Mouse (Mus musculus) stomach, embryonic 15.5 days (tissue): ENCODE measurements at regions not wholly inside any gene's neighbourhood (a gene's known extent, or its start where the extent isn't known, plus 50 kb on each side); places are given as distances from the start of the nearest gene placed in this dataset.

Experiments
- ATAC-seq: fragments of 200-750 bp; cut with Nextera tagmentation; 2 replicates; pipeline ENCODE4 v1.8.0; 2017; ENCODE audit warnings: low read depth, moderate number of reproducible peaks, moderate TSS enrichment; ENCODE audit not compliant: insufficient read depth, low FRiP score
- H3K27ac ChIP-seq: fragments of 300-500 bp; sonication (generic); 2 replicates; pipeline ENCODE4 v1.5.1; 2015; ENCODE audit warnings: mild to moderate bottlenecking, inconsistent platforms
- H3K27me3 ChIP-seq: fragments of 300-500 bp; sonication (generic); replicated peaks from 2 replicates; pipeline ENCODE4 v1.6.1; 2015; ENCODE audit warnings: inconsistent platforms
- H3K36me3 ChIP-seq: fragments of 300-500 bp; sonication (generic); 2 replicates; pipeline ENCODE4 v1.6.1; 2015; ENCODE audit warnings: inconsistent platforms
- H3K4me1 ChIP-seq: fragments of 300-500 bp; sonication (generic); 2 replicates; pipeline ENCODE4 v1.6.1; 2015; ENCODE audit warnings: inconsistent platforms
- H3K4me2 ChIP-seq: fragments of 300-500 bp; sonication (generic); 2 replicates; pipeline ENCODE4 v1.6.1; 2015; ENCODE audit warnings: mild to moderate bottlenecking, inconsistent platforms
- H3K4me3 ChIP-seq: fragments of 300-500 bp; sonication (generic); replicated peaks from 2 replicates; pipeline ENCODE4 v1.5.1; 2015; ENCODE audit warnings: inconsistent platforms
- H3K9ac ChIP-seq: fragments of 300-500 bp; sonication (generic); 2 replicates; pipeline ENCODE4 v1.6.1; 2015; ENCODE audit warnings: inconsistent platforms
- H3K9me3 ChIP-seq: fragments of 300-500 bp; sonication (generic); 2 replicates; pipeline ENCODE4 v1.6.1; 2016; ENCODE audit warnings: inconsistent platforms
- WGBS: fragments of 180-500 bp; shearing (Covaris S2); methylation state at CpG from one replicate; pipeline ENCODE4 v1.1.7; 2015; 5-methylcytosine and 5-hydroxymethylcytosine counted together

DNA sequence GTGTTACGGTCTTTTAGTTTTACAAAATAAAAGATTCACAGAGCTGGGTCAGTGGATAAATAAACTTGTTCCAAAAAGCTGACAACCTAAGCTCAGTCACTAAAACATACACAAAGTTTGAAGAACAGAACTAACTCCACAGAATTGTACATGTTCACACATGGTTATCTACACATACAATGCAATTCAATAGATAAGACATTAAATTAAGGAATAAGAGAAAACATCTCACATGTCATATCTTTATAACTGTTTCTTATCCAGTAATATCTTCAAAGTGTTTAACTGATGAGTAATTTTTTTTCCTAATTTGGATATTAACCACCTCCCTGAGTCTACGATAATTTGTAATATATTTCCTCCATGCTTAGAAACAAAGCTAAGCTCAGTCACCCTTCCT is 625.5 kb downstream of the Kcnj2 start:
- no peak overlapping the region for H3K9ac ChIP-seq
- no peaks in the 10 kb centered on the region for H3K9me3 ChIP-seq
- H3K4me2 ChIP-seq = no peak overlapping the region
- H3K4me1 ChIP-seq = no peaks in the 10 kb centered on the region
- no peaks in the 10 kb centered on the region for H3K36me3 ChIP-seq
- no peak overlapping the region for H3K27ac ChIP-seq
- 73% methylated on average over 2 of the region's 2 CpGs for WGBS
- no peaks in the 10 kb centered on the region for H3K27me3 ChIP-seq
- H3K4me3 ChIP-seq = no peak overlapping the region
- no peak for ATAC-seq

DNA sequence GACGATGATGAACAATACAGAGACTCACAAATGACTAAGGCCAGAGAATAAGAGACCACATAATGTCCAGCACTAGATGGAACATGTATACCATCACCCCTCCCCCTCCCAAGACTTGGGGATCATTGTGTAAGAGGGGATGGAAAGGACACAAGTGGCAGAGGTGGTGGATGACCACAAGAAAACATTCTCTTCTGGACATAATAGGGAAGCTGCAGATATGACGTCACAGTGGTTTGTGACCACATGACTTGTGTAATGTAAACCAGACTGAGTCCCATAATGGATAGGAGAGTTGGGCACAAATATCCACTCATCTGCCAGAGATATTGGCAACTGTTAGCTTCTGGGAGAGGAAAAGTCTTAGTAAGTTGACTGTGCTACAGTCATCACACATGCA is 630.7 kb downstream of the Kcnj2 start:
- Histone ChIP-seq H3K27ac (no peak overlapping the region), H3K4me2 (no peak overlapping the region), H3K4me1 (no peaks in the 10 kb centered on the region), H3K4me3 (no peak overlapping the region), H3K36me3 (no peaks in the 10 kb centered on the region), H3K27me3 (no peaks in the 10 kb centered on the region), H3K9ac (no peak overlapping the region), H3K9me3 (no peaks in the 10 kb centered on the region)
- 82% methylated on average over 2 of the region's 2 CpGs for WGBS
- no peak for ATAC-seq

DNA sequence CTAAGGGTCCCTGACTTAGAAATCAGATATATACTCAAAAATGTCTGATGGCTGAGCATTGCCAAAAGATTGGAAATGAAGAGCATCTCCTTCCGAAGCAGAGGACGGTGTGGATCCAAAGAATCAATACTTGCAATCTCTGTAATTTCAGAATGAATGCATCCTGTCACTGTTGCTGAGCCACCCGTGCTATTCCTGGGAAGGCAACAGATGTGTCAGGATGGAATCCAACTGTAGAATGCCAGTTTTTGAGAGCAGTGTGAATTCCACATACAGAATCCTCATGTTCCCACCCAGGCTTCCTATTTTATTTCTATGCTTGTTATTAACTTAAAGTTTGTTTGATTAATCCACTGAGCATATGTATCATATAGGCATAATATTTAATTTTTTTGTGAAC is 633.9 kb downstream of the Kcnj2 start:
- Histone ChIP-seq H3K27me3 (no peaks in the 10 kb centered on the region), H3K9ac (no peak overlapping the region), H3K4me2 (no peak overlapping the region), H3K4me3 (no peak overlapping the region), H3K9me3 (no peaks in the 10 kb centered on the region), H3K4me1 (no peaks in the 10 kb centered on the region), H3K27ac (no peak overlapping the region), H3K36me3 (no peaks in the 10 kb centered on the region)
- 82% methylated on average over 3 of the region's 3 CpGs for WGBS
- ATAC-seq = no peak

DNA sequence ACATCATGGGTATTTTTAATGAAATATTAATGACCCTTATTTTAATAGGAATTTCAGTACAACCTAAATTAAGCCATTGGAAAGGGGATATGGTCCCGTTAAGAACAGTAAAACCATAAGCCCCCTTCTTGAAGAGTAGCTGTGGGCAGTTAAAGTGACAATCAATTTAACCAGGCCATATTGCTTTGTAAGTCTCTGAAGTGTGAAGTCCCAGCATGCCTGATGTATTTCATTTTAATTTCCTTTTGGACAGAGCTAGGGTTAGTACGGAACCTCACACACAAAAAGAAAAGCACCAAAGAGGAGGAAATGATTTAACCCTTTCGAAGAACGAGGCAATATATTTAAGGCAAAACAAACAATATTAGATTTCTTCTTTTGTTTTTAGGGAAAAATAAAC is 640.9 kb downstream of the Kcnj2 start:
- no peak for ATAC-seq
- Histone ChIP-seq H3K9me3 (no peaks in the 10 kb centered on the region), H3K4me1 (no peaks in the 10 kb centered on the region), H3K4me2 (no peak overlapping the region), H3K9ac (no peak overlapping the region), H3K27ac (no peak overlapping the region), H3K27me3 (no peaks in the 10 kb centered on the region), H3K4me3 (no peak overlapping the region), H3K36me3 (no peaks in the 10 kb centered on the region)
- WGBS = 61% methylated on average over 4 of the region's 4 CpGs

DNA sequence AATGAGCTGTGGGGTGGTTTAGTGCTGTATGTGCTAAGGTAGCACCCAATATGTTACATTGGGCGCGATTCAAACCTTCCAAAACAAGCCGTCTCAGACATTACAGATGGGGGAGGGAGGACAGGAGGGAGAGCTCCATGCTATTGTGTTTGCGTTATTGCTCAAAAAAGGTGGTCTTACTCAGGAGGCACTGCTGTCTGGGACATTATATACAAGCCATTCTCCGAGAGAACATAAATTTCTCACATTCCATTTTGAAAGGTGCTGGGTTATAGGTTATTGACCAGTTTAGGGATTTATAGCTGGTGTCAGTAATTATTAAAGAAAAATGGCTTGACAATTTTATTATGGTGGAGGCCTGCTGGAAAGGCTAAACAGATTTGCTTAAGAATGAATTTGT is 649.4 kb downstream of the Kcnj2 start:
- 81% methylated on average over 5 of the region's 5 CpGs for WGBS
- Histone ChIP-seq H3K9ac (no peak overlapping the region), H3K36me3 (no peaks in the 10 kb centered on the region), H3K4me1 (no peaks in the 10 kb centered on the region), H3K27ac (no peak overlapping the region), H3K9me3 (no peaks in the 10 kb centered on the region), H3K4me2 (no peak overlapping the region), H3K4me3 (no peak overlapping the region), H3K27me3 (no peaks in the 10 kb centered on the region)
- ATAC-seq = no peak

DNA sequence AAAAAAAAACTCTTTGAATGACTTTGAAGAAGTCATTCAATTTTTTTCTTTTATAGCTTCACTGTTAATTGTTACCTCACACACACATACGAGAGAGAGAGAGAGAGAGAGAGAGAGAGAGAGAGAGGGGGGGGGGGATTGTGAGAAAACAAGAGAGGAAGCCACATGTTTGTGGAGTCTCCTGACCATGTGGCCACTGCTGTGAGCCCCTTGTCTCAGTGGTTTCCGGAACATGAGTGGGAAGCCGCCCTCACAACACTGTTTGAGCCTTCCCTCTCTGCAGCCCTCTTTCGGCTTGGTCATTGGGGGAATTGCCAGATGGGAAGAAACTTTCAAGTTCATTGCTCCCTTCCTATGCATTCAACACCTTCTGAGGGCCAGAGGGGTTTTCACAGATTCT is 656.3 kb downstream of the Kcnj2 start:
- Histone ChIP-seq H3K9me3 (no peaks in the 10 kb centered on the region), H3K4me1 (no peaks in the 10 kb centered on the region), H3K9ac (no peak overlapping the region), H3K4me2 (no peak overlapping the region), H3K27me3 (no peaks in the 10 kb centered on the region), H3K4me3 (no peak overlapping the region), H3K27ac (no peak overlapping the region), H3K36me3 (no peaks in the 10 kb centered on the region)
- 64% methylated on average over 4 of the region's 4 CpGs for WGBS
- no peak for ATAC-seq

DNA sequence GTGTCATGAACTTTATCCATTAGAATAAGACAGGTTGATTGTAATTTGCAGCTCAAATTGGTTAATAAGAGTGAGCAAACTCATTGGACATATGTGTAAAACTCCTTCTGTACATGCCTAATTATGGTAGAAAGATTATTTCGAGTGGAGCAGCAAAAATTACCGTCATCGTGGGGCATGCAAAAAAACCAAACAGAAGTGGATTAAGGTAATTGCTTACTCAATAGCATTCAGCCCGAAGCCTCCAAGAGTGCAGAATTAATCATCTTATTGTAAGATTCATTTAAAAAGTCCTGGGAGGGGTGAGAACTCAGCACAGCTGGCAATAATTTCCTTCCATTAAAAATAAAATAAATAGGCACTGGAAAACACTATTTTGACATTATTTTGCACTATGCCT is 662.2 kb downstream of the Kcnj2 start:
- no peak overlapping the region for H3K9ac ChIP-seq
- no peak for ATAC-seq
- no peak overlapping the region for H3K4me2 ChIP-seq
- WGBS = 53% methylated on average over 4 of the region's 4 CpGs
- H3K36me3 ChIP-seq = no peaks in the 10 kb centered on the region
- H3K4me3 ChIP-seq = no peak overlapping the region
- H3K4me1 ChIP-seq = no peaks in the 10 kb centered on the region
- H3K27ac ChIP-seq = no peak overlapping the region
- H3K27me3 ChIP-seq = no peaks in the 10 kb centered on the region
- no peaks in the 10 kb centered on the region for H3K9me3 ChIP-seq

DNA sequence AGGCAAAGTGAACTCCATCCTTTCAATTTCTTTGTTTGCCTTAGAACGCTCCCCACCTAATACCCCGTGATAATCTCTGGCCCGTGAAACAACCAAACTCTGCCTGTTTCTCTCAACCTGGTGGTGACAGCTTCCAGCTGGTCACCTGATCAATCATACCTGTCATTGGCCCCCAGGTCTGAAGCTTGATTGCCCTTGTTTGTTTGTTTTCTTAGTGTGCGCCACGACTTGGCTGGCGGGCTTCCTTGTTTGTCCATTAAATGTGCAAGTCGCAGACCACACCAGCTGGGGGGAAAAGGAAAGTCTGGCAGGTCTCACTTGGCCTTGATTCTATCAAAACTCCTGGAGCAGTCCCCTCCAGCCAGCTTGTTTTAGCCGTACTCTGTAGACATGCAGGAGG is 666.1 kb downstream of the Kcnj2 start:
- ATAC-seq = no peak
- no peak overlapping the region for H3K4me2 ChIP-seq

DNA sequence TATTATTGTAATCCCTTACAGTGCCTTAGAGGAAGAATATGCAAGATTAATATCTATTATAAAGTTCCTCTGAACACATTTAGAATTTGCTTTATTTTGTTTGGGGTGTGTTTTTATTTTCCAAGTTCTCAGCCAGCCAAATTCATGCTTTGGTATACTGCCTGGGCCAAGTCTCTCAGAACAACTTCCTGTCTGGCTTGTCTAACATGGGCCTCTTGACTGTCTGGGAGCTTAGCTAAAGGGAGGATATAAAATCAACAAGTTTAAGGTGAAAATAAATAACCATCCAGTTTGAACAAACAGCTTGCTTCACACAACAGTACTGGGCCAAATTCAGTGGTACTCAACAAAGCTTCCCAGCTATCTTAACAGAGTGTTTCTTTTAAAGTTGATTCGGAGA is 669.5 kb downstream of the Kcnj2 start:
- 78% methylated on average over 1 of the region's 1 CpGs for WGBS
- H3K4me3 ChIP-seq = no peak overlapping the region

More for the DNA sequence above, 666.1 kb downstream of the Kcnj2 start:
- no peaks in the 10 kb centered on the region for H3K9me3 ChIP-seq
- no peaks in the 10 kb centered on the region for H3K4me1 ChIP-seq
- H3K27ac ChIP-seq = no peak overlapping the region
- WGBS = 18% methylated on average over 8 of the region's 8 CpGs
- no peaks in the 10 kb centered on the region for H3K27me3 ChIP-seq
- H3K36me3 ChIP-seq = no peaks in the 10 kb centered on the region
- no peak overlapping the region for H3K4me3 ChIP-seq
- no peak overlapping the region for H3K9ac ChIP-seq

DNA sequence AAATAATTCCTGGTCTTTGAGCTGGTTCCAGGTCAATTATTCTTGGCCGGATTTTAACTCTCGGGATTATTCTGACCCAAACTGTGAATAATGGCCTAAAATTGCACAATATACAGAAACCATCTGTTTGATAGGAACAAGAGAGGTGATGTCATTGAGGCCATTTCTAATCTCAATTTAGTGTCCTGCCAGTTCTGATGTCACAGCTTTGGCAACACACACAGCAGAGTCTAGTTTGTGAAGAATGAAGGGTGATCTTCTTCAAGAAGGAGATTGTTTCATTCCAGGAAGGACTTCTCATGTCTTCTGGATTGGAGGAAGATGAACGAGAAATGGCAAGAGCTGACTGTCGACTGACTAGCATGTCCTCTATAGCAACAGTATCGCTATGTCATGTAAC is 670.0 kb downstream of the Kcnj2 start:
- Histone ChIP-seq H3K36me3 (no peaks in the 10 kb centered on the region), H3K9me3 (no peaks in the 10 kb centered on the region), H3K4me2 (no peak overlapping the region), H3K4me3 (no peak overlapping the region), H3K27ac (no peak overlapping the region), H3K4me1 (no peaks in the 10 kb centered on the region), H3K27me3 (no peaks in the 10 kb centered on the region), H3K9ac (no peak overlapping the region)
- no peak for ATAC-seq
- whole genome bisulfite sequencing = 82% methylated on average over 5 of the region's 5 CpGs

More for the DNA sequence above, 669.5 kb downstream of the Kcnj2 start:
- no peaks in the 10 kb centered on the region for H3K4me1 ChIP-seq
- H3K9me3 ChIP-seq = no peaks in the 10 kb centered on the region
- ATAC-seq = no peak
- H3K27me3 ChIP-seq = no peaks in the 10 kb centered on the region
- no peak overlapping the region for H3K27ac ChIP-seq
- H3K36me3 ChIP-seq = no peaks in the 10 kb centered on the region
- H3K9ac ChIP-seq = no peak overlapping the region
- no peak overlapping the region for H3K4me2 ChIP-seq

DNA sequence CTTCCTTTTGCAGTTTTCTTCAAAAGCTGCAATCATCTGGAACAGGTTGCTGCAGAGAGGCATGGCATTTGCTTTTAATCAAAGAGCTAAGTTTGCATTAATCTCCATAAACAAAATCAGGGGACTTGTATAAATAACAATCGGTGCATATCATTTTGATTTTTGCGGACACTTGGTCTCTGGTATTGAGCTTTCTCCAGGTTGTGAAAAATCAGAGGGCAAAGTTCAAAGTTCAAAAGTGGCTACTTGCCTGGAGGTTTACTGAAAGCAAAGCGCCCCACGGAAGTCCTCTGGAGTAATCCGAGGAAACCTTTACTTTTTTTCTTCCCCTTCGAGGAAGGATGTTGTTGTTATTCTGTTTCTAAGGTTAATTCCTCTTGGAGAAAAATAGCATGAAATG is 677.4 kb downstream of the Kcnj2 start:
- Histone ChIP-seq H3K4me1 (no peaks in the 10 kb centered on the region; the same call in 1 of the 2 replicates), H3K27me3 (no peaks in the 10 kb centered on the region), H3K36me3 (no peaks in the 10 kb centered on the region), H3K4me3 (no peak overlapping the region), H3K9ac (no peak overlapping the region), H3K9me3 (no peaks in the 10 kb centered on the region), H3K4me2 (no peak overlapping the region), H3K27ac (no peak overlapping the region)
- no peak for ATAC-seq
- WGBS = 27% methylated on average over 6 of the region's 6 CpGs

DNA sequence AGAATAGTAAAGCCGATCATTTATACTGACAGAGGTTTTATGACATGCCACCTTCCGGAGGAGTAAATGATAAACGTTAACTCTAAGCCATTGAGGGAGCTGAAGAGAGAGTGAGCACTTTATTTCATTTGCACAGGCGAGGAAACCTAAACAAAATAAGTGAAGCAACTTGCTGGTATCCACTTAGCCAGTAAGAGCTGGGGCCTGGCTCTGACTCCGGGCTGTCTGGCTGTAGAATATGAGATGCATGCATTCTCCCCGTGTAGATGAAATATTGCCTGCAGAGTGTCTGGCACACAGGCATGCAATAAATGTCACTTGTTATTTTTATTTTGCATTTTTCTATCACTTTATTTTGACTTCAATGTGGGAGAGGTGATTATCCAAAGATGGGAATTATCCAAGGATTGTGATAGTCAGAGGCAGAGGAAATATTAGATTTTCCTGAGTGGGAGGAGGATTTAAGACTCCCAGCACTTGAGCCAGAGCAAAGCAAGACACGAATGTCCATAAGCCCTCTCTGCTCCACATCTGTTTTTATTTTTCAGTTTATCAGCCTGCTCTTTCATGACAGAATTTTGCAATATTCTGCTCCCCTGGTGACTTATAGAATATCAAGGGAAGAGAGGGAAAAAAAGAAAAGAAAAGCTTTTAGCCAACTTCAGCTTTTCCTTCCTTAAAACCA is 681.4 kb downstream of the Kcnj2 start:
- H3K4me2 ChIP-seq = no peak overlapping the region
- no peaks in the 10 kb centered on the region for H3K27me3 ChIP-seq
- H3K27ac ChIP-seq = no peak overlapping the region
- no peaks in the 10 kb centered on the region; the same call in 1 of the 2 replicates for H3K4me1 ChIP-seq
- WGBS = 38% methylated on average over 7 of the region's 7 CpGs
- no peak for ATAC-seq
- H3K36me3 ChIP-seq = no peaks in the 10 kb centered on the region
- H3K9ac ChIP-seq = no peak overlapping the region
- no peak overlapping the region for H3K4me3 ChIP-seq
- no peaks in the 10 kb centered on the region for H3K9me3 ChIP-seq

DNA sequence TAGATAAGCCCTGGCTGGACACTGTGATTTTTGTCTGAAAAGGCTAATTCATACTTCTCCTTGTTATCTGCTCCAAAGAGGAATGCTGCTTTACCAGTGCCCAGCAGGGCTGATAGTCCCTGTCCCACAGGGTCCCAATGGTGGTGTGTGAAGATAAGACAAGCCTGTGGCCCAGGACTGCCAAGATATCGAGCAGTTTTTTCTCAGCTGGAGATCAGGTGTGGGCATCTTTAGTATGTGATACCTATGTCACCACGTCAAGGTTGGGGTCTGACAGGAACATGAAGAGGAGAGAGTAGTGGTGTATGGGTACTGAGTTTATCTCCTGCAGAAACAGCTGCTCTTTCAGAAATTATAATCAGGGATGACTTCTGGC is 682.0 kb downstream of the Kcnj2 start:
- Histone ChIP-seq H3K4me3 (no peak overlapping the region), H3K9me3 (no peaks in the 10 kb centered on the region), H3K27me3 (no peaks in the 10 kb centered on the region), H3K36me3 (no peaks in the 10 kb centered on the region), H3K4me2 (no peak overlapping the region), H3K27ac (no peak overlapping the region), H3K9ac (no peak overlapping the region), H3K4me1 (no peaks in the 10 kb centered on the region; the same call in 1 of the 2 replicates)
- WGBS = 55% methylated on average over 2 of the region's 2 CpGs
- ATAC-seq = no peak
